Mouse (Mus musculus) embryonic facial prominence, embryonic 15.5 days (tissue): Measurements from ENCODE around the gene Brf1. TPM values are rescaled to one million over a fixed set of nuclear protein-coding genes. Genes with fewer than 3 reads are reported as not detected.

Experiments used
- ATAC-seq: fragments of 200-750 bp; cut with Nextera tagmentation; 2 replicates; pipeline ENCODE4 v1.8.0; 2017; ENCODE audit warnings: low read depth, moderate TSS enrichment; ENCODE audit not compliant: insufficient number of reproducible peaks, low FRiP score, low TSS enrichment
- H3K27ac ChIP-seq: fragments of 300-500 bp; sonication (generic); replicated peaks from 2 replicates; pipeline ENCODE4 v1.5.1; 2015; ENCODE audit warnings: mild to moderate bottlenecking, inconsistent platforms
- H3K27me3 ChIP-seq: fragments of 300-500 bp; sonication (generic); 2 replicates; pipeline ENCODE4 v1.6.1; 2015; ENCODE audit warnings: inconsistent platforms
- H3K36me3 ChIP-seq: fragments of 300-500 bp; sonication (generic); 2 replicates; pipeline ENCODE4 v1.6.1; 2015; ENCODE audit warnings: mild to moderate bottlenecking, inconsistent platforms
- H3K4me1 ChIP-seq: fragments of 300-500 bp; sonication (generic); 2 replicates; pipeline ENCODE4 v1.6.1; 2015; ENCODE audit warnings: inconsistent platforms
- H3K4me2 ChIP-seq: fragments of 300-500 bp; sonication (generic); replicated peaks from 2 replicates; pipeline ENCODE4 v1.6.1; 2015; ENCODE audit warnings: mild to moderate bottlenecking, inconsistent platforms
- H3K4me3 ChIP-seq: fragments of 300-500 bp; sonication (generic); replicated peaks from 2 replicates; pipeline ENCODE4 v1.5.1; 2015; ENCODE audit warnings: mild to moderate bottlenecking, inconsistent platforms
- H3K9ac ChIP-seq: fragments of 300-500 bp; sonication (generic); 2 replicates; pipeline ENCODE4 v1.6.1; 2015; ENCODE audit warnings: inconsistent platforms
- H3K9me3 ChIP-seq: fragments of 300-500 bp; sonication (generic); replicated peaks from 2 replicates; pipeline ENCODE4 v1.6.1; 2016; ENCODE audit warnings: inconsistent platforms
- WGBS: fragments of 180-500 bp; shearing (Covaris S2); methylation state at CpG from one replicate; pipeline ENCODE4 v1.1.7; 2015; 5-methylcytosine and 5-hydroxymethylcytosine counted together
- polyA plus RNA-seq: library from polyadenylated mRNA; unstranded; fragments of >200 nt; fragmentation: Nextera tagmentation; extraction: Ambion mirVana; gene quantifications from 2 replicates; pipeline ENCODE4 v1.2.1, GENCODE M21; 2015

Brf1 gene
- polyA plus RNA-seq, 1 experiment from 2014 or later = 70.9 TPM

DNA sequence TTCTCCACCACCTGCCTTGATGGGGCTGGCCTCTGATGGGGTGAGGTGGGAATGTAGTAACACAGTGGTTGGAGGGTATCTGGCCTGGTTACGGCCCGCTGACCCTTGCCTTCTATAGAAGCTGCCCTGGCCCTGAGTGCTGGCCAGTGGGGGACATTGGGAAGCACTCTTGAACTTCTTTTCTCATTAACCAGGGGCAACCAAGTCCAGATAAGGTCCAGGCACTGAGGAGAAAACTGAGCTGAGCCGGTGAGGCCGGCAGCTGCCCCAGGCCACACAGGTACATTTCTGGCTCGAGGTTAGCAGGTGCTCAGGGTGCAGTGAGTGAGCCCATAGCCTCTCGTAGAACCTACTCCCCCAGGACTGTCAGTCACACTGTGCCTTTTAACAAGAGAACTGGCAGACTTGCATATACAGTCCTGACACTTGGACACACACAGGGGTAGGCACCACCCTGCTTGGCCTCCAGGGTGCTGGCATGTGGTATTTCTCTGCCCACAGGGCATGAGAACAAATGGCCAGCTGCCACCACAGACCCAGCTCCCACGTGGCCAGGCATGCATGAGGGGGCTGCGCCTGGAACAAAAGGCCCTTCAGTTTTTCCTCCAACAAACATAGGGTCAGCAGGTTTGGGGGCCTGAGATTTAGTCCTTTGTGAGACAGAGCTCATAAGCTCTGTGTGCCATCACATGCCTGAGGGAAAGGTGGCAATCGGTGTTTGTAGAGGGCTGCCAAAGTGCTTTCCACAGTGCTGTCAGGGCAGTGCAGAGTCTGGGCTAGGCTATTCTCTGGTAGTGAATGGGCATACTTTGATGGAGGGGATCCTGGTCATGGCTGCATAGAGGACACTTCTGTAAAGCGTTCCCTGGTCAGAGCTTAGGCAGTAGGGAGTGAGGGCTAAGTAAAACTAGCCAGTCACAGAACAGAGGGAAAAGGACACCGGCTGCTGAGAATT lies 32.1 kb upstream of the Brf1 start:
- no peak for ATAC-seq
- H3K4me1 ChIP-seq = peaks cover 16% of the 10 kb centered on the region
- no peak overlapping the region for H3K4me3 ChIP-seq
- 63% methylated on average over 11 of the region's 11 CpGs for WGBS
- no peaks in the 10 kb centered on the region; the same call in 1 of the 2 replicates for H3K36me3 ChIP-seq
- no peak overlapping the region for H3K4me2 ChIP-seq
- H3K9ac ChIP-seq = no peak overlapping the region
- no peaks in the 10 kb centered on the region for H3K27me3 ChIP-seq
- no peaks in the 10 kb centered on the region for H3K9me3 ChIP-seq
- H3K27ac ChIP-seq = no peak overlapping the region

- Histone ChIP-seq H3K9ac (no peak overlapping the region), H3K27ac (no peak overlapping the region), H3K4me3 (no peak overlapping the region), H3K27me3 (no peaks in the 10 kb centered on the region), H3K4me1 (peaks cover 20% of the 10 kb centered on the region), H3K36me3 (no peaks in the 10 kb centered on the region; the same call in 1 of the 2 replicates), H3K9me3 (no peaks in the 10 kb centered on the region), H3K4me2 (no peak overlapping the region)
- 90% methylated on average over 6 of the region's 6 CpGs for WGBS
- no peak for ATAC-seq
Measured at GRCm38 (mm10) chr12:113031441-113031840, 30.9 kb upstream of the Brf1 start.

GRCm38 (mm10) chr12:113030993-113031392 lies 30.5 kb upstream of the Brf1 start:
- Histone ChIP-seq H3K9ac (no peak overlapping the region), H3K4me1 (peaks cover 20% of the 10 kb centered on the region), H3K27ac (0 out of 2 replicates have a peak overlapping the region, but pooled peaks have one; percentile 34), H3K4me3 (no peak overlapping the region), H3K9me3 (no peaks in the 10 kb centered on the region), H3K36me3 (peaks cover under 1% of the 10 kb centered on the region; the same call in 1 of the 2 replicates), H3K27me3 (no peaks in the 10 kb centered on the region), H3K4me2 (no peak overlapping the region)
- no peak for ATAC-seq
- 78% methylated on average over 9 of the region's 9 CpGs for WGBS

DNA sequence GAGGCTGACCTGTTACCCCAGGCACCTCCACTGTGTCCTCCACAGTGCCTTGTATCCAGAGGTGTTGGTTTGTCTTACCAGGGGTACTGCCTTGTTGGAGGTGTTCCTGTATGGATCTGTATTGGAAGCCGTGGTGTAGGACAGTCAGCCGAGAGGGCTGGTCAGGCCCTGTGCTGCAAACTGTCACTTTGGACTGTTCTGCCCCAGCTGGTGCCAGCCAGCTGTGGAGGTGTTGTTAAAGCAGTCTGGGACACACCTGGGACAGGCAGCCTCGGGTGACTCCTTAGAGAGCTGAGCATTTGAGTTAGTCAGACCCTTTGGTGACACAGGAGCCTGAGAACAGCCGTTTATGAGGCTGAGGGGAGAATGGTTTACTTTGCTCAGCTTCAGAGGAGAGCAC lies 29.5 kb upstream of the Brf1 start:
- Histone ChIP-seq H3K4me3 (no peak overlapping the region), H3K9me3 (no peaks in the 10 kb centered on the region), H3K9ac (no peak overlapping the region), H3K4me2 (no peak overlapping the region), H3K4me1 (peaks cover 20% of the 10 kb centered on the region), H3K27me3 (no peaks in the 10 kb centered on the region), H3K36me3 (peaks cover 6% of the 10 kb centered on the region; the same call in 1 of the 2 replicates), H3K27ac (no peak overlapping the region)
- no peak for ATAC-seq
- 72% methylated on average over 4 of the region's 4 CpGs for WGBS

- H3K9ac ChIP-seq = no peak overlapping the region
- whole genome bisulfite sequencing = 67% methylated on average over 9 of the region's 9 CpGs
- peak overlapping the region; percentile 68 for H3K27ac ChIP-seq
- H3K36me3 ChIP-seq = peaks cover 6% of the 10 kb centered on the region; the same call in 1 of the 2 replicates
- H3K9me3 ChIP-seq = no peaks in the 10 kb centered on the region
- 0 out of 2 replicates have a peak, but pooled peaks have one; percentile 24 for ATAC-seq
- H3K4me3 ChIP-seq = no peak overlapping the region
- H3K4me1 ChIP-seq = peaks cover 20% of the 10 kb centered on the region
- H3K27me3 ChIP-seq = no peaks in the 10 kb centered on the region
- no peak overlapping the region for H3K4me2 ChIP-seq
Measured at GRCm38 (mm10) chr12:113028898-113029297, 28.4 kb upstream of the Brf1 start.

DNA sequence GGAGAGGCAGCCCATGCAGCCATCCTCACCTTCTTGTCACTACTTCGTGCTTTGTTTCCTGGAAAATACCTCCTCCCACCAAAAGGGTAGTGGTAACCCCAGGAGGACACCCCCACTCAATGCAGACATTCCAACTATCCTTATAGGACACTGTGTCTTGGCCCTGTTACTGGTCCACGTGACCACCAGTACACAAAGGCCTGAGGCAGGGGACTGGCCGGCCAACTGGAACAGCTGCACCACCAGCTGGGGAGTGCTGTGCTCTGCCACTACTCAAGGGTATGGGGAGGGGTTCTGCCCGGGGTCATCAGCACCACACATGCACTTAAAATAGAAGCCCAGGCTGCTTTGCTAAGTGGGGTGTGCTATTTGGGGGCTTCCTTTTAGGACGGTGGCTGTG lies 27.6 kb upstream of the Brf1 start:
- Histone ChIP-seq H3K4me2 (no peak overlapping the region), H3K9ac (no peak overlapping the region), H3K4me3 (no peak overlapping the region), H3K27ac (peak overlapping the region; percentile 68), H3K9me3 (no peaks in the 10 kb centered on the region), H3K27me3 (no peaks in the 10 kb centered on the region), H3K4me1 (peaks cover 16% of the 10 kb centered on the region), H3K36me3 (peaks cover 11% of the 10 kb centered on the region; the same call in 1 of the 2 replicates)
- 48% methylated on average over 5 of the region's 5 CpGs for WGBS
- peak; percentile 53; the same call in 1 of the 2 replicates for ATAC-seq

DNA sequence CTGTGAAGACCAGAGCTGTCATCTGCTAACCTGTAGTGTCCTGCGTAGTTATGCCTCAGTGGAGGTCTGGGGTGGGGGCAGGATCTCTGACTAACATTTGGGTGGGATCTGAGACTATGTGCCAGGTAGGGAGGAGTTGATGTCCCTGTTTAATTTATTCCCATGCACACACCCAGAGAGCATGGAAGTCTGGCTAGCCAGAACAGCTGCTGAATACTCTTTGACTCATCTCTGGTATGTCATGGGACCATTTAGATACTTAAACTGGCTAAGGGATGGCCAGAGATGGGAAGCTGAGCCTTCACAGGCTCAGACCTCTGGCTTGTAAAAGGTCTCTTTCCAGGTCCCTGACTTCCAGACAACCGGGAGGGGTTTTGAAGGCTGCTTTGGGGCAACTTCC lies 27.0 kb upstream of the Brf1 start:
- Histone ChIP-seq H3K9me3 (no peaks in the 10 kb centered on the region), H3K9ac (no peak overlapping the region), H3K27me3 (no peaks in the 10 kb centered on the region), H3K4me2 (no peak overlapping the region), H3K4me3 (no peak overlapping the region), H3K27ac (peak overlapping the region; percentile 58; the same call in 1 of the 2 replicates), H3K36me3 (peaks cover 12% of the 10 kb centered on the region; the same call in 1 of the 2 replicates), H3K4me1 (peaks cover 13% of the 10 kb centered on the region)
- no peak for ATAC-seq
- WGBS = 78% methylated on average over 2 of the region's 2 CpGs

DNA sequence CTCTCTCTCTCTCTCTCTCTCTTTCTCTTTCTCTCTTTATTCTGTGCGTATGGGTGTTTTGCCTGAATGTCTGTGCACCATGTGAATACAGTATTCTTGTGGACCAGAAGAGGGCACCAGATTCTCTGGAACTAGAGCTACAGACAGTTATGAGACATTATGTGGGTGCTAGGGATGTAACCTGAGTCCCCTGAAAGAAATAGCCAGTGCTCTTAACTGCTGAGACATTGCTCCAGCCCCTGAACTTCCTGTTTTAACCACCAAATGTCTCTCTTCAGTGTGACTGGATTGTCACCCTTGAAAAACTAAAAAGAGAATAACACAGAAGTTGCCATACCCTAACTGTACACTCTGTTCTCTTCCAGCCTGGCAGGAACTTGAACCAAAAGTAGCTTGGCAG lies 26.1 kb upstream of the Brf1 start:
- no peaks in the 10 kb centered on the region for H3K9me3 ChIP-seq
- peaks cover 8% of the 10 kb centered on the region; the same call in 1 of the 2 replicates for H3K4me1 ChIP-seq
- no peak overlapping the region for H3K4me2 ChIP-seq
- no peaks in the 10 kb centered on the region for H3K27me3 ChIP-seq
- ATAC-seq = no peak
- WGBS = 100% methylated on average over 1 of the region's 1 CpGs
- no peak overlapping the region for H3K9ac ChIP-seq
- H3K36me3 ChIP-seq = peaks cover 12% of the 10 kb centered on the region; the same call in 1 of the 2 replicates
- no peak overlapping the region for H3K4me3 ChIP-seq
- no peak overlapping the region for H3K27ac ChIP-seq

- 69% methylated on average over 4 of the region's 4 CpGs for WGBS
- ATAC-seq = no peak
- peaks cover 12% of the 10 kb centered on the region; the same call in 1 of the 2 replicates for H3K36me3 ChIP-seq
- H3K27ac ChIP-seq = no peak overlapping the region
- no peaks in the 10 kb centered on the region for H3K27me3 ChIP-seq
- H3K9ac ChIP-seq = no peak overlapping the region
- peaks cover 4% of the 10 kb centered on the region; the same call in 1 of the 2 replicates for H3K4me1 ChIP-seq
- no peaks in the 10 kb centered on the region for H3K9me3 ChIP-seq
- H3K4me3 ChIP-seq = no peak overlapping the region
- H3K4me2 ChIP-seq = no peak overlapping the region
Measured at GRCm38 (mm10) chr12:113023082-113023481, 22.6 kb upstream of the Brf1 start.

GRCm38 (mm10) chr12:113021488-113021887 lies 21.0 kb upstream of the Brf1 start:
- Histone ChIP-seq H3K9ac (no peak overlapping the region), H3K4me2 (no peak overlapping the region), H3K4me3 (no peak overlapping the region), H3K36me3 (0 out of 2 replicates have a peak, but pooled peaks cover 12% of the 10 kb centered on the region), H3K4me1 (peaks cover 13% of the 10 kb centered on the region), H3K27me3 (no peaks in the 10 kb centered on the region), H3K27ac (no peak overlapping the region), H3K9me3 (no peaks in the 10 kb centered on the region)
- ATAC-seq = no peak

- no peaks in the 10 kb centered on the region for H3K27me3 ChIP-seq
- no peak overlapping the region for H3K4me2 ChIP-seq
- no peak overlapping the region for H3K27ac ChIP-seq
- 75% methylated on average over 4 of the region's 4 CpGs for WGBS
- H3K36me3 ChIP-seq = 0 out of 2 replicates have a peak, but pooled peaks cover 5% of the 10 kb centered on the region
- peaks cover 28% of the 10 kb centered on the region for H3K4me1 ChIP-seq
- ATAC-seq = no peak
- no peak overlapping the region for H3K9ac ChIP-seq
- no peaks in the 10 kb centered on the region for H3K9me3 ChIP-seq
- H3K4me3 ChIP-seq = no peak overlapping the region
Measured at GRCm38 (mm10) chr12:113018763-113019162, 18.3 kb upstream of the Brf1 start.
